8 mouse cellular contexts compared by ENCODE assay signal in the genomic region with DNA sequence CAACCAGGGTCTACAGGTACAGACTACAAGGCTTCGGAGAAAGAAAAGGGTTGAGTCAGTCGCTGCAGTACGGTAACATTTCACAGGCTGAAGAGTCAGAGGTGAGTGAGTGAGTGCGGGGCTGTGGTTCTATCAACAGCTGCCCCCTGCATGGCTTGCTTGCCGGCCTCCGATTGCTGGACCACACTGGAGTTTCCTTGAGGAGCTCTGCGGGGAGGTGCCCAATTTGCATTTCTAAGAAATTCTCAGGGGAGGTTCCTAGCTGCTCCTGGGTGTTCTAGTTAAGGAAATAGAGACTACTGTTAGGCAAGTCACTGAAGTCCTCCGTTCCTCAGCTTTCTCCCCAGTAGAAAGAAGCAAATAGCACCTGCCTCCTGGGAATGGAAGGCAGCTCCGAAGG. TPM values are rescaled to one million over a fixed set of nuclear protein-coding genes. Genes with fewer than 3 reads are reported as not detected.
DNase-seq lines count a peak whose midpoint lies in the region; ATAC-seq and TF ChIP-seq lines count a peak whose summit lies in the region.

No protein-coding gene starts in this region.

- peak overlapping the region; percentile 93 for H3K4me2 ChIP-seq in kidney, embryonic 14.5 days (replicated peaks; ENCODE audit: low read depth, low read length)
- H3K4me2 ChIP-seq in intestine, embryonic 14.5 days (ENCODE audit: low read length): peak overlapping the region; percentile 71
- peak overlapping the region; percentile 76 for H3K4me2 ChIP-seq in midbrain, postnatal 0 days (ENCODE audit: low read depth, low read length, poor library complexity, severe bottlenecking)

- peaks cover 10% of the 10 kb centered on the region; the same call in 1 of the 2 replicates for H3K4me1 ChIP-seq in kidney, embryonic 14.5 days (ENCODE audit: control insufficient read depth, insufficient read depth, low read length)
- H3K4me1 ChIP-seq in embryonic facial prominence, embryonic 10.5 days: peaks cover 30% of the 10 kb centered on the region
- H3K4me1 ChIP-seq in intestine, embryonic 14.5 days (replicated peaks; ENCODE audit: control insufficient read depth, insufficient read depth, low read length): peaks cover 11% of the 10 kb centered on the region; the same call in 1 of the 2 replicates
- H3K4me1 ChIP-seq in midbrain, postnatal 0 days (ENCODE audit: insufficient read depth, low read length): peaks cover 5% of the 10 kb centered on the region; the same call in 1 of the 2 replicates

- no peaks in the 10 kb centered on the region for H3K9me3 ChIP-seq in kidney, embryonic 14.5 days (ENCODE audit: control insufficient read depth, low read length)
- H3K9me3 ChIP-seq in embryonic facial prominence, embryonic 10.5 days: no peaks in the 10 kb centered on the region
- H3K9me3 ChIP-seq in intestine, embryonic 14.5 days (ENCODE audit: control insufficient read depth, low read length): no peaks in the 10 kb centered on the region
- H3K9me3 ChIP-seq in midbrain, postnatal 0 days (ENCODE audit: low read length): no peaks in the 10 kb centered on the region

- H3K27ac ChIP-seq in kidney, embryonic 14.5 days (ENCODE audit: low read depth, low read length): no peak overlapping the region
- H3K27ac ChIP-seq in embryonic facial prominence, embryonic 10.5 days (replicated peaks): 0 out of 2 replicates have a peak overlapping the region, but pooled peaks have one; percentile 92
- no peak overlapping the region for H3K27ac ChIP-seq in intestine, embryonic 14.5 days (ENCODE audit: low read depth)
- H3K27ac ChIP-seq in midbrain, postnatal 0 days (ENCODE audit: low read depth, low read length): no peak overlapping the region

- no peak for TF ChIP-seq CTCF in midbrain, postnatal 0 days (IDR thresholded peaks at IDR 0.05)

- 21% methylated on average over 9 of the region's 9 CpGs for whole genome bisulfite sequencing in kidney, embryonic 14.5 days
- WGBS in embryonic facial prominence, embryonic 10.5 days: 8% methylated on average over 9 of the region's 9 CpGs
- 33% methylated on average over 9 of the region's 9 CpGs for WGBS in intestine, embryonic 14.5 days
- WGBS in midbrain, postnatal 0 days: 5% methylated on average over 9 of the region's 9 CpGs

- H3K4me3 ChIP-seq in kidney, embryonic 14.5 days (ENCODE audit: low read length): peak overlapping the region; percentile 78
- H3K4me3 ChIP-seq in embryonic facial prominence, embryonic 10.5 days: peak overlapping the region; percentile 90
- peak overlapping the region; percentile 72 for H3K4me3 ChIP-seq in intestine, embryonic 14.5 days (ENCODE audit: low read depth, low read length)
- peak overlapping the region; percentile 87 for H3K4me3 ChIP-seq in midbrain, postnatal 0 days (ENCODE audit: low read depth, low read length)

- H3K9ac ChIP-seq in kidney, embryonic 14.5 days (ENCODE audit: low read depth, low read length): no peak overlapping the region
- 0 out of 2 replicates have a peak overlapping the region, but pooled peaks have one; percentile 83 for H3K9ac ChIP-seq in intestine, embryonic 14.5 days (ENCODE audit: low read length)
- H3K9ac ChIP-seq in midbrain, postnatal 0 days (replicated peaks; ENCODE audit: low read length, poor library complexity, severe bottlenecking): peak overlapping the region; percentile 95; the same call in 1 of the 2 replicates

- DNase-seq in kidney, postnatal 36 days: no peak
- no peak for DNase-seq in embryonic facial prominence, embryonic 10.5 days (ENCODE audit: low spot score)
- no peak for DNase-seq in intestine, embryonic 14.5 days (ENCODE audit: low spot score)
- DNase-seq in midbrain, postnatal 0 days (ENCODE audit: low spot score): no peak
- DNase-seq in urinary bladder, postnatal 36 days (ENCODE audit: low spot score in 2 of 2): no peak
- DNase-seq in left cerebral cortex, adult 9 months (ENCODE audit: low spot score in 2 of 2): no peak
- DNase-seq in kidney, postnatal 4 days: no peak

- ATAC-seq in kidney, embryonic 14.5 days (ENCODE audit: low FRiP score, low TSS enrichment): no peak
- no peak for ATAC-seq in intestine, embryonic 14.5 days (replicated peaks; ENCODE audit: low FRiP score, low TSS enrichment, low read depth)
- no peak for ATAC-seq in midbrain, postnatal 0 days (ENCODE audit: low FRiP score)

- no peaks in the 10 kb centered on the region for H3K36me3 ChIP-seq in kidney, embryonic 14.5 days (ENCODE audit: control insufficient read depth, insufficient read depth, low read length)
- peaks cover 20% of the 10 kb centered on the region for H3K36me3 ChIP-seq in embryonic facial prominence, embryonic 10.5 days (replicated peaks)
- peaks cover 4% of the 10 kb centered on the region; the same call in 1 of the 2 replicates for H3K36me3 ChIP-seq in intestine, embryonic 14.5 days (ENCODE audit: control insufficient read depth, insufficient read depth, low read length)
- H3K36me3 ChIP-seq in midbrain, postnatal 0 days (ENCODE audit: insufficient read depth, low read length): no peaks in the 10 kb centered on the region

- no peaks in the 10 kb centered on the region for H3K27me3 ChIP-seq in kidney, embryonic 14.5 days (ENCODE audit: control insufficient read depth, insufficient read depth, low read length)
- peaks cover 30% of the 10 kb centered on the region for H3K27me3 ChIP-seq in embryonic facial prominence, embryonic 10.5 days (replicated peaks; ENCODE audit: low read depth, poor library complexity, severe bottlenecking)
- no peaks in the 10 kb centered on the region for H3K27me3 ChIP-seq in intestine, embryonic 14.5 days (replicated peaks; ENCODE audit: control insufficient read depth, insufficient read depth, low read length)
- no peaks in the 10 kb centered on the region for H3K27me3 ChIP-seq in midbrain, postnatal 0 days (ENCODE audit: insufficient read depth, low read length)

RNA-seq across cellular contexts. Expression of a gene that starts 2.1 kb away (rescaled TPM):
- polyA plus RNA-seq in kidney, embryonic 14.5 days (2014; fragmentation: Nextera tagmentation; extraction: Ambion mirVana): 7.3 and 8.6 TPM in 2 replicates
- polyA plus RNA-seq in embryonic facial prominence, embryonic 10.5 days (2016; fragmentation: Nextera tagmentation; extraction: Ambion mirVana): 33.8 and 34.5 TPM in 2 replicates
- 16.3 and 18.8 TPM in 2 replicates for polyA plus RNA-seq in intestine, embryonic 14.5 days (2014; fragmentation: Nextera tagmentation; extraction: Ambion mirVana)
- total RNA-seq in midbrain, postnatal 0 days (2014; rRNA removed): 29.4 and 42.0 TPM in 2 replicates
- 30.7 and 31.1 TPM in 2 replicates for polyA plus RNA-seq in midbrain, postnatal 0 days (2015; fragmentation: Nextera tagmentation; extraction: Ambion mirVana)

RNA-seq across cellular contexts. Expression of a gene that starts 32.5 kb away (rescaled TPM):
- not detected in 2 replicates for polyA plus RNA-seq in kidney, embryonic 14.5 days (2014; fragmentation: Nextera tagmentation; extraction: Ambion mirVana)
- not detected in 2 replicates for polyA plus RNA-seq in embryonic facial prominence, embryonic 10.5 days (2016; fragmentation: Nextera tagmentation; extraction: Ambion mirVana)
- polyA plus RNA-seq in intestine, embryonic 14.5 days (2014; fragmentation: Nextera tagmentation; extraction: Ambion mirVana): not detected in 2 replicates
- not detected in 2 replicates for total RNA-seq in midbrain, postnatal 0 days (2014; rRNA removed)
- 0.22 TPM in 1 of 2 replicates, not detected in the other for polyA plus RNA-seq in midbrain, postnatal 0 days (2015; fragmentation: Nextera tagmentation; extraction: Ambion mirVana)
